Mouse (Mus musculus) frontal cortex, adult 2 months (tissue): Measurements from ENCODE around the gene Als2. TPM values are rescaled to one million over a fixed set of nuclear protein-coding genes. Genes with fewer than 3 reads are reported as not detected.

ENCODE experiments used
- DNase-seq, 2 experiments: peaks; one replicate each; pipeline ENCODE4 v3.0.0; 2022; ENCODE audit warnings: low spot score in 1 of 2; ENCODE audit errors: extremely low spot score in 1 of 2
- polyA plus RNA-seq: library from polyadenylated mRNA; depleted of rRNA; stranded (reverse); fragments of >200 nt; gene quantifications from 2 replicates; pipeline ENCODE4 v1.2.3, GENCODE M21; 2012; rRNA removed

Als2 gene
- polyA plus RNA-seq: 12.2 and 14.5 TPM in 2 replicates

DNA sequence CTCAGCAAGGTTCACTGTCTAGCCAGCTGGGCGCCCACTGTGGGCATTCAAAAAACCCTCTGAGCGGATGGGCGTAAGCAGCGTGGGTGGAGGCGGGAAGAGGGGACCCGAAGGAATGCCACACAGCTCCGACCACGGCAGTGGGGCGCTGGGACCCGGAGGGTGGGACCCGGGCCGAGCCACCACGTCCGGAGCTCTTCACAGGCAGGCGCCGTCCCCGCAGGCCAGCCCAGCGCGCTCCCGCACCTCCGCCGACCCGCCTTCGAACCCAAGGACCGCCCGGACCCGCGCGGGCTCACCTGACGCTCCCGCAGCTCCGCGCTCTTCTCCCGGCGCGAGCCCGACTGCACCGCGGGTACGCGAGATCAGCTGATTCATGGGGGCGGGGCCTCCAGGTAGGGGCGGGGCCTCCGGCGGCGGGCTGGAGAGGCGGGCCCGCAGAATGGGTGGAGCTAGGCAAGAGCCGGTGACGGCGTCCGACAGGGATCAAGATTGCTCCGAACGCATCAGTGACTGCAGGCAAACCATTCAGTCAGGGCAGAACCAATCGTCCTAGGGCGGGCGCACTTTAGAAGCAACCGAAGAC lies at the start of gene Als2:
Gene Als2 (minus strand): TSS at position 376 of the 586 bp plus-strand sequence.
- peak; percentile 96 to 100 for DNase-seq

DNA sequence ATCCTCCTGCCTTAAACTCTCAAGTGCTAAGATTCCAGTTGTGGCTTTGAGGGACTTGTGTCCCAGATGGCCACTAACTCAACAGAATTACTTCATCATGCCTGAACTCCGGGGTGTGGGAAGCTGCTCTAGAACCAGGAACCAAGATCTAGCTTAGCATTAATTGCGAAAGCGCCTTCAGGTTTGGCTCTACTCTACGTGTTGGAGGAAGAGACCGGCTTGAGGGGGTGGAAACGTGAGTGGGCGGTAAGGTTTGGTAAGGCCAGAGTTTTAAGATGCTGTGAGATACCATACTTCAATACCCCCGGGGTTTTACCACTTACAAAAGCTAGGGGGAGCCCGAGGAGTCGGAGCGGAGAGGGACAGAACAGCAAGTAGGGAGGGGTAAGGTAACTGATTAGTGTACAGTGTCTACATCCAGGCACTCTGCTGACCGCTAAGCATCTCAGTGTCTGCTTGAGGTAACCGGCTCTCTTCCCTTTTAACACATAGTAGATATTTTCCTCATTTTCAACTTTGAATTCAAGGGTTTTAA lies 49.4 kb upstream of the Als2 start:
- DNase-seq: no peak

DNA sequence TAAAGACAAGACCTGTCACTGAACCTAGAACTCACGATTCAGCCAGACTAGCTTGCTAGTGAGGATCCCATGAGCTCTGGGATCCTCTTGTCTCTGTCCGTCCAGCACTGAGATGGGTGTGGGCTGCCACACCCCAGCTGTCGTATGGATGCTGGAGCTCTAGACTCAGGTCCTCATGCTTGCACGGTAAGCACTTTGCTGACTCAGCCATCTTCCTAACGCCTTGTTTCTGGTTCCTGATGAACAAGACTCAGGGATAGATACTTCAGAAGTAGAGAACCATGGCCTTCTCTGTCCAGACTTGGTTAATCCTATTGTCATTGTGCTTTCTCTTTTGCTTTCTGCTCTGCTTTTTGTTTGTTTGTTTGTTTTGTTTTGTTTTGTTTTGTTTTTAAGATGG lies 48.8 kb upstream of the Als2 start:
- DNase-seq: no peak

DNA sequence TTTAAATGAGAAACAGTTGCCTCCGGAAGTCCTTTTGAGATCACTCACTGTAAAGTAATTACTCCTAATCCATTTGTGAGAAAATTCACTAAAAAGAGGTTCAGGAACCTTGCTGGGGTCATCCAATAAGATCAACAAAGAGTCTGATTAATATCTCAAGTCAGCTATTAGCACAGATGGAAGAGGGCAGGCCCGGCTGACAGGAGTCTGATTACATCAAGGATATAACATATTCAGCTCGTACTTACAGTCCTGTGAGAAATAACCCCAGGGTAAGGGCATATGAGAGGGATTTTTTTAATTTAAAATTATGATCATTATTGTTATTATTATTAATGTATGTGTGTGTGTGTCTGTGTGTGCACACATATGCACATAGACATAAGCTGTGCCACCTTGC lies 35.2 kb upstream of the Als2 start:
- no peak for DNase-seq

DNA sequence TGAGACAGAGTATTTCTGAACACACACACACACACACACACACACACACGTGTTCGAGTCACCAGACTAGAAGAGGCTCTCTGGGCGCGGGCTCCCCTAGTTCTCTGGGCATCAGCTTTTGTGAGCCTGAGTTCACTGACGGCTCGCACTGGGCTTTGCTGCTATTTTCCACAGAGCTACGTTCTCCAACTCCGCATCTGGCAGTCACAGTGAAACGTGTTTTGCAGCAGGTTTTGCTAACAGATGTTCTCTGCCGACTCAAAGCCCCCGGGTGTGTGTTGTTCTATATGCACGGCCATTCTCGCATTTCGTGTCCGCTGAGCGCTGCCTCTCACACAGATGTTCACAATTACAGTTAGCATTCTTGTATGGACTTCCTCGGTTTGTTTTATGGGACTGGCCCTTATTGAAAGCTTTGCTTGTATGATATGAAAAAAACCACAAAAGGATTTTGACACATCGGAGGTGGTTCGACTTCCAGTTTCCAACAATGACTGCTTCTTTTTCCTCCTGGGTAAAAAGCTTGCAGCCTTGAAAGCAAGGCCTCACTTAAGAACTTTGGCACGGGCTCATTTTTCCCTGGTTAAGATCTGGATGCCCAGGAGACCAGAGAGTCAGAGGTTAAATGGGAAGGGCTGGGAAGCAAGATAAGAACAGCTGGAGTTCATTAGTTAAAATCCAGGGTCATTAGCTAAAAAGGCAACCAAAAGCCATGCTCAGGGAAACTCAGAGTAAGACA lies 33.1 kb upstream of the Als2 start:
- peak in 1 of 2 experiments; percentile 11 for DNase-seq

DNA sequence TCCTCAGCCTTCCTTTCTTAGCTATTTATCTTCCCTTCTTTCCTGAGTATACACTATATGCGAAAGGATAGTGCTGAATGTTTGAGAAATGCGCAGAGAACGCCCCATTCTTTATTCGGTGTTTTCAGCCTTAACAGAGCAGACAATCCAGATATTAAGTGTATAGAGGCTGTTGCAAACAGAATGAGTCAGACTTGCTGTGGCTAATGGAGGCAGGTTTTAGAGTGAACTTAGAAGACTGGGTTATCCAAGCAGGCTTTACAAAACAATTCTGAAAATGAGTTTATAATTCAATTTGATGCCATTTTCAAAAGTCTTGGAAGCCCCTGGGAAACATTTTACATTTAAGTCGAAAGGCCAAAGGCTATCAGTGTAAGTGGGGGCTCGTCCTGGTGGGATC lies 32.4 kb upstream of the Als2 start:
- DNase-seq: no peak

DNA sequence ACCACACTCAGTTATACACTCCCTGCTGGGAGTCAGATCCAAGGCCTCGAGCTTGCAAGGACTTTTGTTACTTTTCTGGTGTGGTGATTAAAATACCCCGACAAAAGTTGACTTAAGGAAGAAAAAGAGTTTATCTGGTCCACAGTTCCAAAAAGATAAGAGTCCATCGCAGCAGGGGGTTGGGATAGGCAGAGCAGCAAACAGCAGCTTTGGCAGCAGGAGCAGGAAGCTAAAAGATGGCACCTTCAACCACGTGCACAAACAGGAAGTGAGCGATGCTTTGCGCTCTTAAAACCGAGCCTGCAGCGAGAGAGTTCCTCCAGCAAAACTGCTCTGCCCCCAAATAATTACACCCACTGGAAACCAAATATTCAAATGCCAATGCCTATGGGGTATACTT lies 31.9 kb upstream of the Als2 start:
- no peak for DNase-seq

DNA sequence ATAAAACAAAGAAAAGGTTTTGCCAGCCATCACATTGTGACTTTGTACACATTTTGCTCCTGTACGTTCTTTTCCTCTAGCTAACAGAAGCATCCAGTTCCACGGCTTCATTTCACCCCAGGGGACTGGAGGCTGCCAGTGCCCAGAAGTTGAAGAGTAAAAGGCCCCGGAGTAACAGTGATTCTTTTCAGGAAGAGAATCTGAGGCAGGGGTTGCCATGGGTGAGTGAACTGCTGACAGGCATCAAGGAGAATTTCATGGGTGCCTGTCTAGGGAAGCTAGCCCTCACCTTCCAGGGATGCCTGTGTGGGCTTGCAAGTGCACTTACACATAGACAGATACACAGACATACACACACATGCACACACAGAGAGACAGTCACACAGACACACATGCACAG lies 20.7 kb upstream of the Als2 start:
- no peak for DNase-seq

DNA sequence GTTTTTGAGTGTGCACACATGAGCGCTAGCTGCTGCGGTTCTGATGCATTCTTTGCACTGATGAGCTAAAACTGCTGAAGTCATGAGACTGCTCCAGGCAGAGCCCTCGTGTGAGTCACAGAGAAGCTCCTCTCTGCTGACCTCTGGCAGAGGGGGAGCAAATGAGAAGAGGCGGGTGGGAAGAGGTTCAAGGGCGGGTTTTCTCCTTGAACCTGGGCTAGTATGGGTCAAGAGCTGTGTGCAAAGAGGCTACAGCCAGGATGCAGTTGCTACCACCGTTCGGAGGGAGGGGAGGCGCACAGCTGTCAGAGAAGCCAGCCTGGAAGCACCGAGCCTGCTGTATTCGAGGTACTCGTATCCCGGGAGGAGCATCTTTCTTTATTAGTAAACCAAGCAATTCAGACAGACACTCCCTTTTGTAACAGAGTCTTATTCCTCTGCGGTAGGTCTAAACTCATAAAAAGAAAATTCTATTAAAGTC lies 19.8 kb upstream of the Als2 start, which contains the start of gene Cdk15:
Gene Cdk15 (plus strand): TSS at position 156 of the 481 bp plus-strand sequence.
- DNase-seq: no peak

DNA sequence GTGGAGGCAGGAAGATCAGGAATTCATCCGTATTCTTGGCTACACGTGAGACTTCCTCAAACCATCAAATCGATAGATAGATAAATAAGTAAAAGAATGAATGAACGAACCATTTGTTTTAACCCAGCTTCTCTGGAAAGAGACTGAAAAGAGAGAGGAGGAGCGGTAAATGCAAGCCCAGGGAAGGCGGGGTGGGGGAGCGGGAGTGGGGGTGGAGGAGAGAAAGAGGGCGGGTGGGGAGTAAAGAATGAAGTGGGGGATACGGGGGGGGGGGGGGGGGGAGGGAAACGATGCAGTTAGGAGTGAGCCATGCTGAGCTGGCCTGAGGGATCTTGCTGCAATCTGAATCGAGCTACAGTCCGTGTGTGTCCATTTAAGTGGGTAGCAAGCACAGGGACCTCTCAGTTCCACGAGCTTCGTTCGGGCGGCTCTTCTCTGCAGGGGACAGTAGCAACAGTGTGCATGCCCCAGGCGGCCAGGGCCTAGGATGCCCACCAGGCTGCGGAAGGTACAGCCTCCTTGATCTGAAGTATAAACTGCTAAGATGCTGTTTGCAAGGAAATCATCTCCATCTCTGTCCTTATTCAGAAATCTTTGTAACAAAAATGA lies 16.4 kb upstream of the Als2 start:
- no peak for DNase-seq

DNA sequence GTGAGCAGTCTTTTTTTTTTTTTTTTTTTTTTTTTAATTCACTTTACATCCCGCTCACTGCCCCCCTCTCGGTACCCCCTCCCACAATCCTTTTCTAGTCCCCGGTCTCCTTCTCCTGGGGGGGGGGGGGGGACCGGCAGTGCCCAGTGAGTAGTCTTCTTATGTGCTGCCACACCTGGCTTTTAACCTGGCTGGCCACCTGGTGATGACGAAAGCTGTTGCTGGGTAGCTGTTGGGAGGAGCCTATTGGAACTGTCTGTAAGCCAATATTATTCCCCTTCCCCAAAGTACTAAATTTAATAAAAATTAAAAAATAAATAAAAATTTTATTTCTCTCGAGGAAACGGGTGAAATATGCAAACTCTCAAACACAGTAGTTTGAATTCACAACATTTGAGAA lies 15.7 kb upstream of the Als2 start:
- DNase-seq: no peak

DNA sequence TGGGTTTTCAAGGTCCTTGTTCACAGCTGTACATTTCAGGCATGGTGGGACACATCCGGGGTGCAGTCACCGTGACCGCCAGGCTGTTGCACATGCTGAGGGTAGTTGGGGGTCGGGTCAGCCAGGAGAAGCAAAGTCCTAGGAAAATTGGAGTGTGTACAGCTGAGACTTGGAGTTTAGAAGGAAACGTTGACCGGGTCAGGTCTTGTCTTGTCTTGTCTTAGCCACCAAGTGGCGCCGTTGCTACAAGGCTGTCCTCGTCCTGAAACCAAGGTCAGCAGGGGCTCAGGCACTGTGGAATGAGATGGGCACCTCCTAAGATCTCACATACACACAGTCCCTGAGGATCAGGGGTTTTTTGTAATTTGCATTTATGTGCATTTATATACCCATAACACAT lies 10.6 kb upstream of the Als2 start:
- DNase-seq: peak in 1 of 2 experiments; percentile 61

DNA sequence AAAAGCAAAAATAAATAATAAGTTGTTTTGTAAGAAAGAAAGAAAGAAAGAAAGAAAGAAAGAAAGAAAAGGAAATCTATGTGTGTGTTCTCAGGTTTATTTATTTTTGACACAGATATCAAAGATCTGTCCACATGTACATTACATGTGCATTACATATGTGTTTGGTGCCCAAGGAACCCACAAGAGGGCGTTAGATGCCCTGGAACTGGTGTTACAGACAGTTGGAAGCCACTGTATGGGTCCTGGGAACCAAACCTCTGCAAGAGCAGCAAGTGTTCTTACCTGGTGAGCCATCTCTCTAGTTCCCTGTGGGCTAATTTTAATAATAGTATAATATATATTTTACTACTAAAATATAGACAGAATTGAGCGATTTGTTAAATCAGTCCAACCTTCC lies 6.7 kb upstream of the Als2 start:
- no peak for DNase-seq

DNA sequence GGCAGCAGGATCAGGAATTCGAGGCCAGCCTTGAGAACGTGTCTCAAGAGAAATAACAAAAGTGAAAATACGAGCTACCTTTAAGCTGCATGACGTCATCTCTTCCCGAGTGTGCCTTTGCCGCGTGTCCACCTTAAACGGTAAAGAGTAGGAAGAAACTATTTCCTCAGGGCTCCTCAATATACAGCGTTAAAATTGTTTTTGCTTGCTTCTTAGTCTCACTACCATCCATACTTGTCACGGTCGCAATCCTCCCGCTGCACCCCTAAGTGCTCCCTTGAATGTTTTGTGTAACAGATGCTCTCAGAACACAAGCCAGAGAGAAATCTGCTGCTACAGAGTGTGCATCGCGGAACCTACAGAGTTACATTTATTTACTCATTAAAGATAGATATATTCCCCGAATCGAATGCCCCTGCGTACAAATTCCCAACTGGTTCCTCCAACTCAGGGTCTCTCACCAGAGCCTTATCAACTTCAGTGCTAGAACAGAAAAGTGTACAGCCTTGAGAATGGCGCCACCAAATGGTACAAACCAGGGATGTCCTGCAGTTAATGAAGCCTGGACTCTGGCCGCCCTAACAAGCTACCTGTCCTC lies 682 bp upstream of the Als2 start:
- DNase-seq: peak; percentile 53 to 80

DNA sequence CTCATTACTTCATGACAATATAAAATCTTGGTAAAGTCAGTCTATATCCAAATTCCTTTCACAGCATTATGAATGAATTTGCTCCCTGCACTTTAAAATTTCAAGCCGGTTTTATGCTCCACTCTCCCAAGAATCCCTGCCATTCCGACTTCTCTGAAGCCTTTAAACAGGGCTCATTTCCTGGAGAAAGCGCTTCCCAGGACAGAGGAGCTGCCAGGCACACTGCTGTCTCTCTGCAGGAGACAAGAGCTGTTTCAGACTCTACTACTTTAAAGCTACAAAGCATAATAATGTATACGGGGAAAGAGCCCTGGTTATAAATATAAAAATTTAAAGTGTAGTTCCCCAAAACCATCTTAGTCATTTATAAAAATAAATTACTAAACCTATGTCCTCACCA lies 7.8 kb downstream of the Als2 start:
- no peak for DNase-seq

DNA sequence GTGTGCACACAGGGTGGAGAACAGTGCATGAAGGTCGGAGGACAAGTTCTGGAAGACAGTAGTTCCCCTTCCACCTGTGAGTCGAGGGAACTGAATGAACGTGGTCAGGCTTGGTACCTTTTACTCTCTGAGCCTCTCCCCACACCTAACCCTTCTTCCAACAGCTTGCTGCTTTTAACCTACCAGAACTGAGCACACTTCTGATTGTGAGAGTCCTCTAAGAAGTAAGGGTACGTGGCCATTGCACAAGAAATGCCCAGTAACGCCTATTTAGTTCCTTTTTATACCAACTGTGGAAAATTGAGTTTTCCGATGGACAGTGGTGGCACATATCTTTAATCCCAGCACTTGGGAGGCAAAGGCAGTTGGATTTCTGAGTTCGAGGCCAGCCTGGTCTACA lies 8.5 kb downstream of the Als2 start:
- no peak for DNase-seq

DNA sequence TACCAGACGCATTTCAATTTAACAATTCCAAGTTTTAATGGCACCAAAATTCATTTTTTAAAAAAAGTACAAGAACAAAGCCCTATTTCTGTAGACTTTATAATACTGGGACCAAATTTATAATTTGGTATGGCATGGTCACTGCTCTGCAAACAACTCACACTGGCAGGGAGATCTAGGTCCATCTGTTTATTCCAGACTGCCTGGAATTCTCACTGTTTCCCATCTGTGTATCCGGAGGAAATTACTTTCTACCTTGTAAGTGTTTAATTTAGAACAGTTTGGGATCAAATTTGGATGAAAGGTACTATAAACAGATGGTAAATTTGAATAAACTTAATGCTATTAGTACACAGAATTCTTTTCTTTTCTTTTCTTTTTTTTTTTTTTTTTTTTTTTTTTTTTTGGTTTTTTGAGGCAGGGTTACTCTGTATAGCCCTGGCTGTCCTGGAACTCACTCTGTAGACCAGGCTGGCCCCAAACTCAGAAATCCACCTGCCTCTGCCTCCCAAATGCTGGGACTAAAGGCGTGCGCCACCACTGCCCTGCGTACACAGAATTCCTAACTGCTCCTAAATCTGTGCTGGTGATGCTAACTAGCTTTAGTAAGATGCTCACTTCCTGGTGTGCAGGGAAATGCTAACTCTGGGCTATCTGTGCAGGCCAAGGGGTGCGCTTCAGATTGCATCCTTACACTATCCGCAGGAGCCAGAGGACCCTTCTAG lies 14.8 kb downstream of the Als2 start:
- DNase-seq: no peak

DNA sequence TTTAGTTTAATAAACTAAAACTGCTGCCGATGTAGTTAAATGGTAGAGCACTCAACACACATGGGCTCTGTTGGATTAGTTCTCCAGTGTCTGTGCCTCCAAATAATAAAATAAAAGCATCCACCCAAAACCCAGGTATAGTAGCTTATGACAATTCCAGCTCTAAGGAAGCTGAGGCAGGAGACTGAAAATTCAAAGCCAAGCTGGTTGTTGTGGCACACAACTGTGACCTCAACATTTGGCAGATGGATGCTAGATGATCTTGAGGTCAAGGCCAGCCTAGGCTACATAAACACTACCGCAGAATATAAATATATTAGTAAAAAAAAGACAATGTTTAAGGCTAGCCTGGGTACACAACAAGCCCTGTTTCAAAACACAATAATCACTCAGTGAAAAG lies 15.4 kb downstream of the Als2 start:
- no peak for DNase-seq

DNA sequence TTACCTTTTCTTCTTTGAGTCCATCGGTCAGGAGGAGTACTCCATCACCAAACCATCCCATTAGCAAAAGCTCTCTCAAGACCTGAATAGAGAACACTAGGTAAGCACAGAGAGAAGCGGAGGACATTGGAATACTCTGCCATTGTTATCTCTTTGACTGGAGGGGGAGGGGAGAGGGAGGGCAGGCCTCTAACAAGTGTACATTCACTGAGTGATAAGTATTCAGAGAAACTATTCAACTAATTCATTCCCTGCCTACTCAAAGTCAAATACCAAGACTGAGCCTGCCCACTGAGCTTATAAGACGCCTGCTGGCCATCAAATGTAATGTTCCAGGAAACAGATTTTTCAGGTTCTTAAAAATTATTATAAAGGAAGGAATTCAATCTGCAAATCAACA lies 16.7 kb downstream of the Als2 start:
- no peak for DNase-seq

DNA sequence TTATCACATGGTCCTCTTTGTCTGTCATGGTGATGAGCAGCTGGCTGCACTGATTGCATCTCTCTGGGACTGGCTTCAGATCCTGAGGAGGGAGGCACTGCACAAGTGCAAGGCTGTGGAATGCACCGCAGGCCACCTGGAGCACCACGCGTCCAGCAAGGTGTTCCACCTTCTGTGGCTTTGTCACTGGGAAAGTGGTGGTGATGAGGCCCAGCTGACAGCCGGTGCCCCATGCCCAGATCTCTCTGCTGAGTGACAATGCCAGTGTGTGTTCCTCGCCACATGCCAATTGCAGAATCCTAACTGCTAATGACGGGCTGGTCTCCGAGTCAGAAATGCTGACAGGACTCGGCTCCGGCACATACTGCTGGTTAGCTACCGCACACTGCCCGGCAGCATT lies 21.6 kb downstream of the Als2 start:
- no peak for DNase-seq

DNA sequence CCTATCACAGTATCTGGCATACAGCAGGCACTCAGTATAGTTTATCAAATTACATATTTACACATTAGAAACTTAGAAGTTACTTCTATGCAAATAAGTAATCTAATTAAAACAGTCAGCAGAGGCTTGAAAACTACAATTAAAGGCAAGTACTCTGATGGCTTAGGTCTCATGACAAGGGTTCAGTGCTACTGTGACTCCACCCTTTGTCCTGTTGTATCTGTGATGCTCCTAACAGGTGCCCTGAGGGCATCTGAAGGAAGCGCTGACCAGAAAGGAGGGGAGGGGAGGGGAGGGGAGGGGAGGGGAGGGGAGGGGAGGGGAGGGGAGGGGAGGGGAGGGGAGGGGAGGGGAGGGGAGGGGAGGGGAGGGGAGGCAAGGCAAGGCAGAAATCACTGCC lies 24.1 kb downstream of the Als2 start:
- DNase-seq: no peak
